Mouse (Mus musculus) mesoderm, embryonic 11.5 days (tissue): ENCODE data around the gene Mcm3ap.
A peak's percentile ranks its signal among the peaks of the same experiment; 100 is the strongest.

Experiments
- DNase-seq: peaks from one replicate; pipeline ENCODE4 v3.0.0-alpha.2; 2012; ENCODE audit warnings: low read depth, low spot score

Mcm3ap gene

GRCm38 (mm10) chr10:76468203-76469162 lies at the start of gene Mcm3ap, which contains the start of gene Ybey:
TSS of gene Mcm3ap (plus strand) at chr10:76468927.
TSS of gene Ybey (minus strand) at chr10:76469114.
- DNase-seq, result peak; percentile 95

GRCm38 (mm10) chr10:76425674-76426073 lies 43.1 kb upstream of the Mcm3ap start:
- no peak for DNase-seq

GRCm38 (mm10) chr10:76433925-76434324 lies 34.8 kb upstream of the Mcm3ap start:
- DNase-seq, result no peak

- no peak for DNase-seq
Observed at GRCm38 (mm10) chr10:76439107-76439890, 29.4 kb upstream of the Mcm3ap start.

- no peak for DNase-seq
Observed at GRCm38 (mm10) chr10:76440281-76440680, 28.4 kb upstream of the Mcm3ap start, which contains the start of gene AC141477.1. TSS of gene AC141477.1 (minus strand) at chr10:76440444.

- peak; percentile 99 for DNase-seq
Observed at GRCm38 (mm10) chr10:76442178-76443088, 26.3 kb upstream of the Mcm3ap start, which contains the start of gene Pcnt. TSS of gene Pcnt (minus strand) at chr10:76442786.

- no peak for DNase-seq
Observed at GRCm38 (mm10) chr10:76445996-76446681, 22.6 kb upstream of the Mcm3ap start.

- no peak for DNase-seq
Observed at GRCm38 (mm10) chr10:76447406-76448229, 21.1 kb upstream of the Mcm3ap start.

GRCm38 (mm10) chr10:76448851-76449250 lies 19.9 kb upstream of the Mcm3ap start, which contains the start of gene 2610028H24Rik:
TSS of gene 2610028H24Rik (plus strand) at chr10:76449081.
- no peak for DNase-seq

GRCm38 (mm10) chr10:76455289-76455688 lies 13.4 kb upstream of the Mcm3ap start:
- DNase-seq, result peak; percentile 57

GRCm38 (mm10) chr10:76461255-76461654 lies 7.5 kb upstream of the Mcm3ap start:
- no peak for DNase-seq

- no peak for DNase-seq
Observed at GRCm38 (mm10) chr10:76462312-76462711, 6.4 kb upstream of the Mcm3ap start.

- no peak for DNase-seq
Observed at GRCm38 (mm10) chr10:76462721-76463120, 6.0 kb upstream of the Mcm3ap start.

GRCm38 (mm10) chr10:76473759-76474158 lies 5.0 kb downstream of the Mcm3ap start:
- DNase-seq, result no peak

- no peak for DNase-seq
Observed at GRCm38 (mm10) chr10:76480851-76481250, 12.1 kb downstream of the Mcm3ap start.

GRCm38 (mm10) chr10:76481480-76481879 lies 12.8 kb downstream of the Mcm3ap start:
- DNase-seq, result no peak

- no peak for DNase-seq
Observed at GRCm38 (mm10) chr10:76486302-76486701, 17.6 kb downstream of the Mcm3ap start.

GRCm38 (mm10) chr10:76488265-76488664 lies 19.5 kb downstream of the Mcm3ap start:
- DNase-seq, result no peak

- no peak for DNase-seq
Observed at GRCm38 (mm10) chr10:76489205-76489604, 20.5 kb downstream of the Mcm3ap start.
